Mouse (Mus musculus) 3134 (cell line): ENCODE results near the gene Micu2.

Source experiments
- DNase-seq: peaks from one replicate; pipeline ENCODE4 v3.0.0-alpha.2; 2011; ENCODE audit warnings: low spot score; ENCODE audit not compliant: insufficient read length; ENCODE audit errors: extremely low read depth

The Micu2 gene

DNA sequence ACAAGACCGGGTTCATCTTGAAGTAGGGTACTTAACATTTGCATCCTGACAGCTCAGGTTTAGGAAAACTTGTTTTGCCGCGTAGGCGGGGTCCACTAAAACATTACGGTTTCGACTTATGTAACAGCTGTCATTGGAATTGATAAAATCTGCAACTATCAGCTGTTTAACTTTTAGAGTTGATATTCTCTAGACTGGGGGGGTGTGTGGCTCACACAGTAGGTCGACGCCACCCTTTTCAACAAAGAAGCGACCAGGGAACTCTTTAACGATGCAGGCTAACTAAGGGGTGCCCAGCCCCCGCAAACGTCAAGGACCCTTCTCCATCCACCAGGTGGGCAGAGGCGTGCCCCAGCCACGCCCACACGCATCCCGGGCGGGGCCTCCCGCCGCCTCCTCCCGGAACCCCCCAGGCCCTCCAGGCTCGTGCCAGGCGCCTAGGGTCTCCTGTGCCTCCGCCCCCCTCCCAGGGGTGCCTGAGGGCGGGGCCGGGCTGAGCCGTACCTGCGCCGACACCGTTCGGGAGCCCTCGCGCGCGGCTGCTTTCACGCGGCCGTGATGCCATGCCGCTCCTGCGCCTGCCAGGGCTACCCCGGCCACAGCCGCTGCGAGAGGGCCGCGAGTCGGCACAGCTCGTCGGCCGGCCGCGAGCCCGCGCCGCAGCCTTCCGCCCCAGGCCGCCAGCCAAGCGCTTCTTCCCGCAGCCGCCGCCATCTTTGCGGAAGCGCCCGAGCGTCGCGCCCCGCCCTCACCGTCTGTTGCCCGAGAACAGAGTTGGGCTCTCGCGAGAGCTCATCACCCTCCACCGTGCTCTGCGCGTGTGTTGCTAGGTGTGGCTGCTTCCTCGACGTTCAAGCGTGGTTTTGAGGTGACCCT, at the start of gene Micu2:
TSS of gene Micu2 (minus strand) at position 737 of the 876 bp plus-strand sequence.
- peak; percentile 90 for DNase-seq

DNA sequence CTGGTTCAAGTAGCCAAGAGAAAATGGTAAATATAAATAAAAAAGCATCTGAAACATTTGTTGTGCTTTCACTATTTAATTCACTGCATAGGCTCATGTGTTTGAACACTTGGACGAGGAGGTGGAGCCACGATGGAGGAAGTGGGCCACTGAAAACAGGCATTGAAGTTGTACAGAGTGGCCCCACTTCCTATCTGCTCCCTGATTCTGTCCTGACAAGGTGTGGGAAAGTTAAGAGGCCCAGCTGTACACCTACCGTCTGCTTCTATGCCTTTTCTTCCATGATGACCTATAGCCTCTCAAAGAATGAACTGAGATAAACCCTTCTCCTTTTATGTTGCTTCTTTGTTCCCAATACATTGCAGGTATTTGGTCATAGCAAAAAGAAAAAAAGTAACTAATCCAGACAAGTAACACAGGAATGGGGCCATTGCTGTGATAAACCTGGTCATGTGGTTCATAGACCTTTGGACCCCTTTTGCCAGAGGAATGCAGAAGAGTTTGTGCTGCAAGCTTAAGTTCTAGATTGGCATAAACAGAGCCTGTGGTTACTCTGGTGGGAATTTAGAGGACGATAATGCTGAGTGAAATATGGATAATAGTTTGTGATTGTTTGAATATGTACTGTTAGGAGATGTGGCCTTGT, 47.7 kb upstream of the Micu2 start:
- DNase-seq: no peak

DNA sequence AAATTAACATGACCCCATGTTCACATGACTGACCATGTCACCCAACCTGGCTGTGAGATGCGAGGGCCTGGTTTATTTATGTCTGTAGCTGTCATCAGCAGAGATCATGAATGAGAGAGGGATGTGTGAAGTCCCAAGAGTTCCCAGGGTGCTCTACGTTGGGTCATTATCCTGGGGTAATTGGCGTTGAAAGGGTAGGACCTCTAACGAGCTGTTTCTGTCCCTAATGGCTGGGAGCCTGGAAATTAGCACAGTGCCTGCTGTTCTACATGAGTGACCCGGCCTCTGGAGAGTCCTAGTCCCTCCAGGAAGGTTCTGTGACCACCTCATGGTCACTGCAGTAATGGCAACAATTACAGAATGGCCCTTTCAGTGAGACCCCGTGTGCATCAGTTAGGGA, 37.1 kb upstream of the Micu2 start:
- no peak for DNase-seq

DNA sequence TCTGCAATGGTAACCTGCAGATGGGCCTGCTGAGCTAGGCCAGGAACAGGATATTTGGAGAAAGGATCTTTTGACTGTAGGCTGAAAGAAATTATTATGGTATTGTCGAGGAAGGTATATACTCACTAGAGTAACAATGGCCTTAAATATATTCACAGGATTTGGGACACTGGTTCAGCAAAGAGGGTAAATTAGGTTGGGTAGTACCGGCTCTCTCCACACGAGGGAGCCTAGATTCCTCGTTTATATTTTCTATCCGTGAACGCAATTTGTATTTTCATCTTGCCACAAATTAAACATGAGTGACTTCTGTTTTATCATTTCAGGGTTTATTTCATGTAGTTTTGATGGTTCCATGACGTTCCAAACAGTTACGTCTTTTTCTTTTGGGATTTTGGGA, 35.5 kb upstream of the Micu2 start:
- no peak for DNase-seq

DNA sequence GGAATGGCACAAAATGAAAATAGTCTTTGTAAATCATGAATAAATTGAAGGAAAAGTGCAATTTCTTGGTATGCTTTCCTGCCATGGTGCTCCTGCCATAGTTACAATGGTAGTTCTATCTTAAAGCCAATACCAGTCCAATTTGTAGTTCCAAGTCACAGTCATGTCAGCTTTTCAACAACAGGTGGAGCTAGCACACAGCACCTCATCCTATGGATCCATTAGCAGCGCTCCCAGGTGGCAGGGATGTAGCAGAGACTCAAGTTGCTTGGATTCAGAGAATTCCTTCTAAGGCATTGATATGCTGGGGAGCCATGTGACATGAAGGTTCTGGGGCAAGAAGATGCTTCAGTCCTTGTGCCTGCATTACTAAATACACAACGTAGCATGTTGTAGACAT, 19.8 kb upstream of the Micu2 start:
- DNase-seq: no peak

DNA sequence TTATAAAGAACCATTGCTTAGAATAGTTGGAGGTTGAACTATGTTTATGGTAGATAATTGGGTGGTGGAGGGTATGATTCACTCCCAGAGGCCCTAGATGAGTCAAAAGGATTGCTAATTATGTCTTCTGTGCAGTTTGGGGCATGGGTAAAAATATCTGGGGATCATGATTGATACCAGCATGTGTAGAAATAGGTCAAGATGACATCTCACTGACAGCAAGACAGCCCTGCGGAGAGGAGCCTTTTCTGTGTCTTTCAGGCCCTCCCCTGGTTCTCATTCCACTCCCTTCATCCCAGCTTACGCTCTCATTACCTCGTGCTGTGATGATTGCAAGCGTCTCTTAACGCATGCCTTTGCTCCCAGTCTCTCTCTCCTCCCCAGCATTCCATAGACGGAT, 4.8 kb upstream of the Micu2 start:
- no peak for DNase-seq

DNA sequence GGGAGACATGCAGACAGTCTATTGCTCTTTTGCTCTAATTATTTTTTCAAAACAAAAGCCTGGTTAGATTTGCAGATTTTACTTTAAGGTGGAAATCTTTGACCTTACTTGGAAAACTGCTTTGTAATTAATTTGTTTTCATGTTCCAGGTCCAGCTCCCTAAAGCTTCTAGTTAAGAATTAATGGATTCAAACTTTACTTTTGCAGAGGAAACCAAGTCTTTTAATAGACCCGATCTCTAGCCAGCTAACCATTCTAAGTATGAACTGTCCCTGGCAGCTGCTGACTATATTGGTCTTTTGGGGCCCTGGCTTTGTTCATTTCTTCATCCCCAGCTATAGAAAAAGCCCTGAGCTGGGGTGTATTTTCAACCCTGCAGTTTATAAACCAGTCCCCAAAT, 3.1 kb upstream of the Micu2 start:
- DNase-seq: no peak

DNA sequence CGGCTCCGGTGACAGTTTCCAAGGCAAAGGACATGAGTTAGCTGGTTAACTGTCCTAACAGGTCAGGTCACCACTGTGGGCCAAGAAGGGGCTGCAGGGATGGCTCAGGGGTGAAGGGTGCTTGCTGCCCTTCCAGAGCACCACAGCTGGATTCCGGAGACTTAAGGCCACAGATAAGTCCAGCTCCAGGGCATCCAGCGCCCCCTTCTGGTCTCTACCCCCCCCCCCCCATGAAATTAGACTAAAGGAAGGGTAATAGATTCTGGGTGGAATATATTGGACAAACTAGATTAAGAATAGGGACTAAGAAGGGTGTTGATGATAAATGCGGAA, 306 bp upstream of the Micu2 start:
- DNase-seq: no peak

DNA sequence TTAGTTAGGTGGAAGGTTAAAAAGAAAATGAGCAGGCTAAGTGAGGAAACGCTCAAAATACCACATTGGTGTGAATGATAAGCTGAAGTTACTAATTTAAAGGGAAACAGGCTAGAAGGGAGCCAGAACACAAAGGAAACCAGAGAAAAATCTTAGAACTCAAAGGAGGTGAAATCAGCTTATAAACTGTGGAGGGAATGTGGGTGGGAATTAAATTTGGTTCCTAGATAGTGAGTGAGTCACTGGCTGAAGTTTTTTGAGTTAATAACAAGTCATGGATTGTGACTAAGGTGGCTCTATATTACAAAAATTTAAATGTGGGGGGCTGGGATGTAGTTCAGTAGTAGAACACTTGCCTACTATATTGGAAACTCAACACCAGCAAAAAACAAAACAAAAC, 1.6 kb downstream of the Micu2 start:
- no peak for DNase-seq

DNA sequence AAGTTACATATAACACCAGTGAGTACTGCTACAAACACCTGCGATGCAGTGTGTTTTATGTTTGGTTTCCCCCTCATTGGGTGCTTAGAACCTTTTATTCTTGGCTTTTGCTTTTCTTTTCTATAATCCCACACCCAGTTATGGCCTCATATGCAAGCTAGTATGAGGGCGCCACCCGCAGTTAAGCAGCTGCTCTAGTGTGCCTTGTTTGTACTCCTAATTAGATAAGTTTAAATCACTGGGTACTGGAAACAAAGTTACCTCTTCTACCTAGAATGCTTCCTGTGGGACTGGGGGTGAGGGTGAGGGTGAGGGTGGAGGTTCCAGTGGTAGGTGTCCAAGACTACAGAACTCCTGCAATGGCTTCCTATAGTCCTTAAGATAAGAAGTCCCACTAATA, 2.9 kb downstream of the Micu2 start:
- no peak for DNase-seq

DNA sequence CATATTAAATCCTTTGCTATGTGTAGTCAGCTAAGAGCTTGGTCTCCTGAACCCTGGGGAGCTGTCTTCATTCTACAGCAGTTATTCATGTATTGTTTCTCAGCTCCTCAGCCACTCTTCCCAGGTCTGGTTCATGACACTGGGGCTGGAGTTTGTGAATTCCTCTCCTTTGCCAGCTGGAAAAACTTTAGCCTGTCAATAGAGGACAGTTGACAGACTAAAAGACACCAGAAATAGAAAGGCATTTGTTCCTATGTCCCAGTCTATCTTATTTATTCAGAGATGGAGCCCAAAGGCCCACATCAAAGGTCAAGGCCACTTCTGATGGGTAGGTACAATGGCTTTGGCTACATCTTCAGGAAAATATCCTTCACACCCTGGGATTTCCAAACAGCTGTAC, 7.3 kb downstream of the Micu2 start:
- DNase-seq: no peak

DNA sequence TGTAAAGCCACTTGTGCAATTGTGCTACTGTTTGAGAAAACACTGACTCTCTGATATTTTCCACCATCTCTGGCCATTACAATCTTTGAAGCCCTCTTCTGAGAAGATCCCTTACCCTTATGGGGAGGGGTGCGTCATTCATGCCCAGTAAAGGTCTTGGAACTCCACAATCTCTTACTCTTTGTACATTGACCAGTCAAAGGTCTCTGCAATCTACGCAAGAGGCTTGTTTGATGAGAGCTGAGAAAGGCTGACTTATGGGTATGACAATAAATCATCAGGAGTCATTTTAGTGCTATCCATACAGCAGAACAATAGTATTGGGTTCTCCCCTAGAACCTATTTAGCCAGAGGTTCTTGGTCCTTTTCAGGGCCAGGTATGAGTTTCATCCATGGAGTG, 9.9 kb downstream of the Micu2 start:
- DNase-seq: no peak

DNA sequence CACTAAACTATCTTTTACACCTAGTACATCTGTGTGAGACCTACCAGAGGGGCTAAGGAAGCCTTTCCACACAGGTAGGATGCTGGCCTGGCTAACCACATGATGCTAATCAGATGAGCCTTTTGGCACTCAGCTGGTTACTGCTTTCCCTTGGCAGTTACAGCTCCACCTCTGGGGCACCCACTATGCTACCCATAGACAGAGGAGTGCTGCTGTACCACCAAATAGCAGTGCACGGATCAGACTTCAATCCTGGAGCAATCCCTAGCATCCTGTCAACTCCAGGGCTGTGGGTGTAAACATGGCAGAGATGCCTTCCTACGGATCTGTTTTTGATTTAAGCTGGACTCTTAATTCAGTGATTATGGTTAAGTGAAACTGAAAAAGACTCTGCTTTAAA, 13.3 kb downstream of the Micu2 start:
- DNase-seq: no peak

DNA sequence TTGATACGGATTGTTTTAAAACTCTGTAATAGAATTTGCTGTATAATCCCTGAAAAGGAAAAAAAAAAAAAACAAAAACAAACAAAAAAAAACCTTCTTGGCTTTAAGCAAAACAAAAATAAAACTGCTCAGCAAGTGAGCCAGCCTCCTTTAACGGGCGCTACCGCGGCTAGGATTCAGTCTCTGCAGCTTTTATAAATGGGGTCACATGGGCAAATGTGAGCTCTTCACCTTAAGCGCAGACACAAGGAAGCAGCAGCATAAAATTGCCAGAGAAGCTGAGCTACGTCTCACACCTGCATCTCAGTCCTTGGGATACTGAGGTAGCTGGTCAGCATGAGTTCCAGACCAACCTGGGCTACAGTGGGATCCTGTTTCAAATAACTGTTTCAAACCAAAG, 16.6 kb downstream of the Micu2 start:
- no peak for DNase-seq

DNA sequence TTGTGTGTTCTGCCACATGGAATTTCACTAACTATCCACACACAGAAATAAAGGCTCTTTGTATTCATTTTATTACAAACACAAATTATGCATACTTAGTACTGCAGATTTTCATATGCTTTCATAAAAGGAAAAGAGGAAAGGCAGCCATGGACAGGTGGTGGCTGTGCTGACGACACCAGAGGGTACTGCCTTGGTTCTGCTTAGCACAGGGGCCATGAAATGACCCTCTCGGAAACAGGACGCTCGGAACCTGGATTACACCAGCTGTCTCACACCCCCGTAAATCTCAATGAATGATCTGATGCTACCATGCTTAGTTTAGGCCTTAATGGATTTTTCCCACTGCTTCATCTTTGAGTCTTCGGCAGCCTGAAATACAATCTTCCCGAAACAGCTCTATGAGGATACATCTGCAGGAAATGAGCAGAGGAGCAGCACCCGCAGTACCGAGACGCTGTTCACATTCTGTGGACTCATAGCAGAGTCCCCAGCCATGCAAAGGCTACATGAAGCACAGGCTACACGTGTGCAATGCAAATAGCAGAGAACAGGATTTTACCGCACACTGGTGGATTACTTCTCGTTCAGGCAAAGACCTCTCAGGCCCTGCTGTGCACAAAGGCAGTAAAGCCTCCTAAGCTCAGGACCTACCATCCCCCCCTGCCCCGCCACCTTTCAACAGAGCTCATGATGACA, 17.2 kb downstream of the Micu2 start:
- DNase-seq: no peak

DNA sequence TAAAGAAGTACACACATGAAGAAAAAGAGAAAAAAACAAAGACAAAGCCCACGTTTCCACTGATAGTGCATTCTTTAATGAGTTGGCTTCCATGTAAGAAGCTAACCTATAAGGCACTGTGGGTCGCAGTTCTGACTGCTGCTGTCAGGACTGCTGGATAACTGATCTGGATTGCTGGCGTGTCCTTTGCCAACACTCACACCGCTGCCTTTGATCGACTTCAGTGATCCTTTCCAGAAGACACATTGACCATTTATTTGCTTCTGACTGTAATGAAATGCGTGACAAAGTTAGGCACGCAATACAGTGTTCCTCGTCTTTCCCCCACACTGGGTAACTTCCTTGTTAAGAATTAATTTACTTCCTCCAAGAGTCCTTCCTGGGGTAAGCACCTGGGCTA, 18.3 kb downstream of the Micu2 start:
- no peak for DNase-seq

DNA sequence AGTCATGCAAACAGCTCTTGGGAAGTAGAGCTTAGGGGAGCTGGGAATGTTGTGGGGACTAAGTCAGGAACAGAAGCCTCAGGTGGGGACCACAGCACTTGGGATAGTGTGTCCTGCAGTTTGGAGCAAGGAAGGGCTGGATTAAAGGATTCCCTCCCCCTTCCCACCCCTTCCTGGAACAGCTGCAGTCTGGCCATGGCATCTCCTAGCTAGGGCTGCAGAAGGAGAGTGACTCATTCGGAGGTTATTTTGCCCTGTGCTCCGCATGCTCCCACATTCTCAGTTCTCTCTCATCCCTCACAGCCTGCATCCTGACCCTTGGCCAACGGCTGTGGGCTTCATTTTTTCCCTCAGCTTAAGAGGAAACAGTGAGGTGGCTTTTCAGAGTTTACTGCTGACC, 18.9 kb downstream of the Micu2 start:
- DNase-seq: peak; percentile 60

DNA sequence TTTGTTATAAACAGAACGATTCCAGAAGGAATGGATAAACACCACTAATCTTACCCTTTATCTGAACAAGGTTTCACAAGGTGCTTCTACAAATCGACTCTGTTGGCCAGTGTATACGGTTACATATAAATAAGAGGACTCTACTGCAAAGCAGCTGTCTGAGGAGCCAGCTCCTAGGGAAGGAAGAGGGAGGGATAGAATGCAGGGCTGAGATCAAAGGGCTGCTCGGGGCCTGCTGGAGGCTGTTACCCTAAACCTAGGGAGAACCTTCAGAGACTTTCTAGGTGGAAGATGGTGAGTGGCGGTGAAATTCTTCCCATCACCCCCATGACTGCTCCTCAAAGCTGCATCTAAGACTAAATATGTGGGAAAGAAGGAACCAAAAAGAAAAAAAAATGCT, 20.9 kb downstream of the Micu2 start:
- DNase-seq: no peak

DNA sequence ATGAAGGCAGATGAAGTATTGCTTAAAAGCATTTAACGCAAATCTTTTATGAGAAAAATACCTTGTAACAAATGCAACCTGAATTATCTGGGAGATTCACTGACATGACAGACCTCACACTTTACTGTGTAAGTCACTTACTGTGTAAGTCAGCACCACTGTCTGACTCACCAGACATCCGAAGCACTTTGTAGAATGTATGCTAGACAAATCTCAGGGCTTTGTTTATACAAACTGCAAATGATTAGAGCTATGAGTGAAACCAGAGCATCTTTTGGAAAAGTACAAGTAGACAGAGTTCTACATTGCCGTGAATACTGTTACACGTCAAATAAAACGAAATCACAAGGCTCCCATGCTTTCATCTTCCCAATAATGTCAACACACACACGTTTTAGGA, 23.4 kb downstream of the Micu2 start:
- no peak for DNase-seq

DNA sequence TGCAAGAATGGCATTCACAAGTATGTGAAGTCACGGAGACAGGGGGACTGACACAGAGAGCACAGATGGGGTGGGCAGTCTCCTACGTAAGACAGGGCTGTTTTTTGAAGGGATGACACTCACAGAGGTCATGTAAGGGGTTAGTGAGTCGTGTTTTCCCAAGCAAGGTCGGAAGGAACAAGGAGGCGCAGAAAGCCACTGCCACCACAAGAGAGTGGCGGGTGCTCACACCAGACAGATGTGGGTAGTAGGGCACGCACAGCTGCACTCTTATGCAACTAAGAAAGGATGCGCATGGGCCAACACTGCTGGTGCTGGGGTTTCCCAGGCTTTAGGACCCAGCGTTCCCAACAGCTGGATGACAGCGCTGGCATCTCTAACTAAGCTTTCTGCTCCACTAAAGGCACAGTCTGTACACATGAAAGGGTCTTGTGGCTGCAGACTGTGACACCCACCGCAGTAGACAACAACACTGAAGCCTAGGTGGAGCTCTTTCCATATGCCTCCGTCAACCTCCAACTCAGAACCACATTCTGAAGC, 27.0 kb downstream of the Micu2 start:
- no peak for DNase-seq

DNA sequence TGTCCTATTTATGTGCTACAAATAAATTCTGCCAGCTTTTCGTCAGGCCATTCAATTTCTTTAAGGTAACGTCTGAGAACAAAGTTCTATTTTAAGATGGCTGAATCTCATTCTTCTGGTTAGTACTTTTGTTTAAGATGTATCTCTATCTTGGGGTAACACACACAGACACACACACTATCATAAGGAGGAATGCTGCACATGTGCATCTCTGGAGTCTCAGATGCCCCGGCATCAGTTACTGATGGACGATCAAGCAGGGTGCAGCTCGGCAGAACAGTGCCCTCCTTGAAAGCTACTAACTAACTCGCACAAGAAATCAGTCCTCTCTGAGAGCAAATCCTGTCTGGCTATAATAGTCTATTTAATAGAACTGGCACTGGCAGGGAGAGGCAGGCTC, 30.2 kb downstream of the Micu2 start:
- no peak for DNase-seq
